Mouse (Mus musculus): ENCODE data around the gene Inppl1.

DNA sequence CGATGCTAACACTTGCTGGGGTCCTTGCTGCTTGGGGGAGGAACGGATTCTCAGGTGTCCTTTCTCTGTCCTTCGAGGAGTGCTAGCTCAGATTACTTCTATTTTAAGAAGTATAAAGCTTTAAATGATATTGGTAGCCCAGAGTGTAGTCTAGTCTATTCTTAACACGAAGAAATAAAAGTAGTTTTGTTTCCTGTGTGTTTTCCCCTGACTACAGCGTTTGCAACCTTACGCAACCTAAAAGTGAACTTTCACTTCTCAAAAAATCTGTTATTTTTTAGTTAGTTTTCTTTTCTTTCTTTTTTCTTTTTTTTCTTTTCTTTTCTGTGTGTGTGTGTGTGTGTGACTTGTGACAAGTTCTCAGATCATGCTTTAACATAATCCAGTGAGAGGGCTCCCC is 13.7 kb upstream of the Inppl1 start:
- TF ChIP-seq GATA1 (IDR thresholded peaks at IDR 0.05; ENCODE audit: low read length) = no peak
- no peak for TF ChIP-seq TAL1 (IDR thresholded peaks at IDR 0.05; ENCODE audit: low read length)
